Mouse (Mus musculus) G1E (cell line): ENCODE data around the gene Spg21. TPM values are rescaled to one million over a fixed set of nuclear protein-coding genes. Genes with fewer than 3 reads are reported as not detected.

Experiments used
- ATAC-seq: 2 replicates; pipeline ENCODE4 v1.8.0; 2016; ENCODE audit warnings: mild to moderate bottlenecking; ENCODE audit not compliant: insufficient number of reproducible peaks, poor library complexity, low FRiP score, severe bottlenecking; ENCODE audit errors: extremely low read depth
- DNase-seq: peaks from one replicate; pipeline ENCODE4 v3.0.0; 2012; ENCODE audit warnings: low spot score
- H3K27me3 ChIP-seq: 2 replicates; pipeline ENCODE4 v1.6.1; 2012; ENCODE audit warnings: mild to moderate bottlenecking, low read length, inconsistent platforms; ENCODE audit not compliant: insufficient read depth
- H3K36me3 ChIP-seq: replicated peaks from 2 replicates; pipeline ENCODE3; 2012; ENCODE audit warnings: mild to moderate bottlenecking, inconsistent platforms
- H3K4me1 ChIP-seq: 2 replicates; pipeline ENCODE4 v1.6.1; 2012; ENCODE audit warnings: low read depth, low read length, inconsistent platforms, mixed read lengths; ENCODE audit not compliant: insufficient read depth
- H3K4me3 ChIP-seq: 2 replicates; pipeline ENCODE4 v1.5.1; 2012; ENCODE audit warnings: low read depth, mild to moderate bottlenecking, inconsistent platforms, low read length, moderate library complexity, mixed read lengths
- H3K9me3 ChIP-seq: replicated peaks from 2 replicates; pipeline ENCODE4 v1.6.1; 2012; ENCODE audit warnings: inconsistent platforms
- CTCF ChIP-seq: IDR thresholded peaks from 2 replicates; pipeline ENCODE4 v1.5.1; 2012; ENCODE audit warnings: low read depth, low read length, inconsistent platforms, mixed read lengths
- GATA1 ChIP-seq: IDR thresholded peaks from 2 replicates; pipeline ENCODE4 v1.6.1; 2012; ENCODE audit warnings: borderline replicate concordance, low read length, inconsistent platforms, mixed read lengths
- GATA2 ChIP-seq: IDR thresholded peaks from 2 replicates; pipeline ENCODE4 v1.6.1; 2012; ENCODE audit warnings: low read depth, low read length, inconsistent platforms, borderline replicate concordance
- POLR2AphosphoS5 ChIP-seq: IDR thresholded peaks from 2 replicates; pipeline ENCODE4 v1.6.1; 2012; ENCODE audit warnings: low read depth, low read length, inconsistent platforms; ENCODE audit not compliant: insufficient replicate concordance
- TAL1 ChIP-seq: conservative IDR thresholded peaks from 2 replicates; pipeline ENCODE4 v1.6.1; 2012; ENCODE audit warnings: low read depth, low read length, inconsistent platforms, mixed read lengths
- polyA plus RNA-seq: library from polyadenylated mRNA; stranded (reverse); fragments of >175 nt; gene quantifications from 2 replicates; pipeline ENCODE4 v1.2.3, GENCODE M21; 2012
- total RNA-seq, 2 experiments: library from RNA; stranded (forward) in 1 of 2; stranded (reverse) in 1 of 2; fragments of 200-1000 nt in 1 of 2; fragments of >200 nt in 1 of 2; fragmentation: Nextera tagmentation in 1 of 2; gene quantifications; 2 replicates each; pipeline ENCODE4 v1.2.3; 2014 to 2017

Gene Spg21
- total and polyA plus RNA-seq, 3 experiments, result 19.7 to 71.6 (median 40.2) TPM

- Histone ChIP-seq H3K4me1 (no peaks in the 10 kb centered on the region), H3K36me3 (peaks cover 8% of the 10 kb centered on the region), H3K4me3 (no peak overlapping the region), H3K27me3 (peaks cover 12% of the 10 kb centered on the region), H3K9me3 (no peaks in the 10 kb centered on the region)
- ATAC-seq (no peak), DNase-seq (no peak)
- TF ChIP-seq CTCF, result no peak
- no peak for TF ChIP-seq POLR2AphosphoS5
- no peak for TF ChIP-seq GATA1
- no peak for TF ChIP-seq GATA2
- no peak for TF ChIP-seq TAL1
These were observed 31.6 kb downstream of the Spg21 start for GRCm38 (mm10) chr9:65492351-65492750.

- Histone ChIP-seq H3K27me3 (peaks cover 12% of the 10 kb centered on the region), H3K4me1 (no peaks in the 10 kb centered on the region), H3K36me3 (peaks cover 3% of the 10 kb centered on the region), H3K9me3 (no peaks in the 10 kb centered on the region), H3K4me3 (no peak overlapping the region)
- ATAC-seq, result no peak
- TF ChIP-seq GATA2 (no peak), GATA1 (no peak), POLR2AphosphoS5 (no peak), CTCF (no peak), TAL1 (no peak)
- no peak for DNase-seq
These were observed 32.1 kb downstream of the Spg21 start for GRCm38 (mm10) chr9:65492851-65493250.

GRCm38 (mm10) chr9:65502146-65502545, 41.4 kb downstream of the Spg21 start:
- ATAC-seq (no peak), DNase-seq (no peak)
- no peak overlapping the region for H3K4me3 ChIP-seq
- no peaks in the 10 kb centered on the region for H3K9me3 ChIP-seq
- no peaks in the 10 kb centered on the region for H3K36me3 ChIP-seq
- peaks cover 28% of the 10 kb centered on the region for H3K27me3 ChIP-seq
- TF ChIP-seq GATA2, result no peak
- H3K4me1 ChIP-seq, result no peaks in the 10 kb centered on the region

GRCm38 (mm10) chr9:65502721-65503505, 42.2 kb downstream of the Spg21 start:
- TF ChIP-seq TAL1 (no peak), CTCF (no peak), GATA2 (no peak), POLR2AphosphoS5 (no peak), GATA1 (no peak)
- DNase-seq (no peak), ATAC-seq (no peak)
- Histone ChIP-seq H3K9me3 (no peaks in the 10 kb centered on the region), H3K27me3 (peaks cover 32% of the 10 kb centered on the region), H3K36me3 (no peaks in the 10 kb centered on the region), H3K4me3 (no peak overlapping the region), H3K4me1 (no peaks in the 10 kb centered on the region)

- Histone ChIP-seq H3K4me1 (no peaks in the 10 kb centered on the region), H3K4me3 (no peak overlapping the region), H3K9me3 (no peaks in the 10 kb centered on the region), H3K27me3 (peaks cover 53% of the 10 kb centered on the region), H3K36me3 (no peaks in the 10 kb centered on the region)
- no peak for TF ChIP-seq CTCF
- TF ChIP-seq GATA1, result no peak
- no peak for TF ChIP-seq POLR2AphosphoS5
- TF ChIP-seq GATA2, result no peak
- no peak for TF ChIP-seq TAL1
- ATAC-seq, result no peak
- no peak for DNase-seq
These were observed 47.7 kb downstream of the Spg21 start for GRCm38 (mm10) chr9:65508449-65508848.

- peaks cover 62% of the 10 kb centered on the region for H3K27me3 ChIP-seq
- DNase-seq, result no peak
- no peak overlapping the region for H3K4me3 ChIP-seq
- H3K36me3 ChIP-seq, result no peaks in the 10 kb centered on the region
- no peaks in the 10 kb centered on the region for H3K9me3 ChIP-seq
- H3K4me1 ChIP-seq, result peaks cover 3% of the 10 kb centered on the region; the same call in 1 of the 2 replicates
- no peak for ATAC-seq
- TF ChIP-seq CTCF, result no peak
- no peak for TF ChIP-seq GATA2
- TF ChIP-seq POLR2AphosphoS5, result no peak
- TF ChIP-seq TAL1, result no peak
- TF ChIP-seq GATA1, result no peak
These were observed 51.8 kb downstream of the Spg21 start for GRCm38 (mm10) chr9:65512520-65512919.
